In genomic region chr16:86644912-86645312, GRCm38 (mm10) we compare ENCODE assay signal across 8 mouse cellular contexts.
DNase-seq lines count a peak whose midpoint lies in the region; ATAC-seq and TF ChIP-seq lines count a peak whose summit lies in the region.

No protein-coding gene starts in this region.

- no peaks in the 10 kb centered on the region for H3K36me3 ChIP-seq in midbrain, embryonic 11.5 days (ENCODE audit: control insufficient read depth, insufficient read depth, low read length)
- no peaks in the 10 kb centered on the region for H3K36me3 ChIP-seq in midbrain, embryonic 10.5 days
- H3K36me3 ChIP-seq in hindbrain, postnatal 0 days (ENCODE audit: insufficient read depth, low read length) = no peaks in the 10 kb centered on the region

- H3K4me3 ChIP-seq in midbrain, embryonic 11.5 days (ENCODE audit: low read depth, low read length) = no peak overlapping the region
- no peak overlapping the region for H3K4me3 ChIP-seq in midbrain, embryonic 10.5 days
- no peak overlapping the region for H3K4me3 ChIP-seq in hindbrain, postnatal 0 days (ENCODE audit: low read length)
- H3K4me3 ChIP-seq in left cerebral cortex, adult 2 months = no peak overlapping the region

- 66% methylated on average over 2 of the region's 2 CpGs for WGBS in midbrain, embryonic 11.5 days
- 77% methylated on average over 2 of the region's 2 CpGs for WGBS in midbrain, embryonic 10.5 days
- 50% methylated on average over 2 of the region's 2 CpGs for WGBS in hindbrain, postnatal 0 days

- TF ChIP-seq CTCF in hindbrain, postnatal 0 days (IDR thresholded peaks at IDR 0.05; ENCODE audit: low read depth) = peak; percentile 87
- TF ChIP-seq CTCF in left cerebral cortex, adult 2 months (IDR thresholded peaks at IDR 0.05) = peak; percentile 78

- intact Hi-C loops in left cerebral cortex, adult 2 months (cut with DNase I) = loop anchor here (1.0 to 5.0 kb wide), 6 partner anchors 226 to 838 kb away; no protein-coding TSS in a partner anchor

- ATAC-seq in midbrain, embryonic 11.5 days (ENCODE audit: low FRiP score) = peak; percentile 24; the same call in 1 of the 2 replicates
- peak; percentile 82 for ATAC-seq in hindbrain, postnatal 0 days

- H3K9ac ChIP-seq in midbrain, embryonic 11.5 days (ENCODE audit: low read length) = no peak overlapping the region
- H3K9ac ChIP-seq in hindbrain, postnatal 0 days (replicated peaks; ENCODE audit: low read length) = no peak overlapping the region

- no peak overlapping the region for H3K27ac ChIP-seq in midbrain, embryonic 11.5 days (ENCODE audit: low read depth, low read length)
- H3K27ac ChIP-seq in midbrain, embryonic 10.5 days (replicated peaks) = no peak overlapping the region
- H3K27ac ChIP-seq in hindbrain, postnatal 0 days = no peak overlapping the region
- H3K27ac ChIP-seq in left cerebral cortex, adult 2 months = no peak overlapping the region

- H3K4me2 ChIP-seq in midbrain, embryonic 11.5 days = no peak overlapping the region
- H3K4me2 ChIP-seq in hindbrain, postnatal 0 days (ENCODE audit: low read depth, low read length) = no peak overlapping the region

- peak; percentile 95 for DNase-seq in midbrain, embryonic 11.5 days (ENCODE audit: low spot score, missing footprints)
- DNase-seq in midbrain, embryonic 10.5 days (ENCODE audit: low spot score) = no peak
- peak; percentile 35 for DNase-seq in adrenal gland, postnatal 10 days
- peak; percentile 1 for DNase-seq in fat pad, adult 2 months (ENCODE audit: extremely low read depth, low read depth, low spot score)
- peak; percentile 90 for DNase-seq in hindbrain, postnatal 0 days (ENCODE audit: low spot score)
- peak in 1 of 2 experiments; percentile 16 for DNase-seq in left cerebral cortex, adult 2 months (ENCODE audit: extremely low spot score in 1 of 2, low spot score in 2 of 2)
- peak; percentile 90 for DNase-seq in retina, embryonic 14.5 days (ENCODE audit: low spot score)
- DNase-seq in T-cell, adult 2 months (ENCODE audit: low spot score) = no peak

- no peaks in the 10 kb centered on the region for H3K9me3 ChIP-seq in midbrain, embryonic 11.5 days (ENCODE audit: control insufficient read depth, low read length)
- no peaks in the 10 kb centered on the region for H3K9me3 ChIP-seq in midbrain, embryonic 10.5 days (replicated peaks)
- no peaks in the 10 kb centered on the region for H3K9me3 ChIP-seq in hindbrain, postnatal 0 days (ENCODE audit: low read length)

- H3K27me3 ChIP-seq in midbrain, embryonic 11.5 days (ENCODE audit: control insufficient read depth, insufficient read depth, low read length) = no peaks in the 10 kb centered on the region
- H3K27me3 ChIP-seq in midbrain, embryonic 10.5 days (ENCODE audit: low read depth, poor library complexity, severe bottlenecking) = no peaks in the 10 kb centered on the region
- H3K27me3 ChIP-seq in hindbrain, postnatal 0 days (ENCODE audit: insufficient read depth, low read length) = no peaks in the 10 kb centered on the region

- H3K4me1 ChIP-seq in midbrain, embryonic 11.5 days (ENCODE audit: control insufficient read depth, insufficient read depth, low read length) = no peaks in the 10 kb centered on the region
- H3K4me1 ChIP-seq in midbrain, embryonic 10.5 days = no peaks in the 10 kb centered on the region
- no peaks in the 10 kb centered on the region for H3K4me1 ChIP-seq in hindbrain, postnatal 0 days (ENCODE audit: insufficient read depth, low read length)

Comparison
In these comparisons a context has a peak if more than half of its experiments do, and no peak if none do; other contexts are left out.
1. DNase-seq: peak in midbrain, embryonic 11.5 days (single experiment), adrenal gland, postnatal 10 days (single experiment), fat pad, adult 2 months (single experiment), hindbrain, postnatal 0 days (single experiment) and retina, embryonic 14.5 days (single experiment); none in midbrain, embryonic 10.5 days (single experiment) and T-cell, adult 2 months (single experiment).